Mouse (Mus musculus) C2C12 (cell line): ENCODE results near the gene Slc25a17.

Experiments
- CTCF ChIP-seq: IDR thresholded peaks from one replicate; pipeline ENCODE4 v1.5.1; 2011; ENCODE audit not compliant: control insufficient read depth, insufficient read depth, insufficient read length
- MYOD1 ChIP-seq: IDR thresholded peaks from one replicate; pipeline ENCODE4 v1.6.1; 2011; ENCODE audit warnings: low read depth; ENCODE audit not compliant: control insufficient read depth, insufficient read length

DNA sequence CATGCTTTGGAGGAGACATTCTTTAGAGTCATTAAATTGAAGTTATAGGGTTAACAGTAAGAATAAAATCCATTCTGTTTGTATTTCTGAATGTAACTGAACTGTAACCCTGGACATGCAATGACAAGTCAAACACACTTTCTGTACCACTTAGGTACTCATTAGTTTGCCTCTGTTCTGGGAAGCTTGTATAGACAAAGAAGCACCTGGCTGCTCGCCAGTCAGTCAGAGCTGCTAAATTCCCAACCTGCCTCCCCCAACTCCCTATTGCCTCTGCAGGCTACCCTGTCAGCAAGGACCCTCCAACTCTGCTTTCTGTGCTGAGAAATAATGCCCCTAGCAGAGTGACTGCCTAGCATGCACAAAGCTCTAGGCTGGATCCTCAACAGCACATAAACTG is 10.2 kb downstream of the Slc25a17 start:
- TF ChIP-seq CTCF (no peak), MYOD1 (no peak)
